Mouse (Mus musculus) kidney, embryonic 16.5 days (tissue): ENCODE measurements around the gene Wnt1. TPM values are rescaled to one million over a fixed set of nuclear protein-coding genes. Genes with fewer than 3 reads are reported as not detected.

Source experiments
- polyA plus RNA-seq: library from polyadenylated mRNA; unstranded; fragments of >200 nt; fragmentation: Nextera tagmentation; extraction: Ambion mirVana; gene quantifications from 2 replicates; pipeline ENCODE4 v1.2.1, GENCODE M21; 2015

The Wnt1 gene
- polyA plus RNA-seq, 1 experiment from 2014 or later: not detected

Other genes starting within 250 kb of the Wnt1 start
- gene Ccnt1, start 218.9 kb upstream of the Wnt1 start, polyA plus RNA-seq: 64.4 and 76.4 TPM in 2 replicates
- 0.41 and 0.69 TPM in 2 replicates for gene 4930415O20Rik, start 218.9 kb upstream of the Wnt1 start, polyA plus RNA-seq
- 24.4 and 26.0 TPM in 2 replicates for gene Adcy6, start 179.8 kb upstream of the Wnt1 start, polyA plus RNA-seq
- gene Cacnb3, start 159.0 kb upstream of the Wnt1 start, polyA plus RNA-seq: 34.4 and 34.9 TPM in 2 replicates
- 19.0 and 27.1 TPM in 2 replicates for gene Ddx23, start 127.0 kb upstream of the Wnt1 start, polyA plus RNA-seq
- gene Rnd1, start 112.4 kb upstream of the Wnt1 start, polyA plus RNA-seq: 0.45 and 0.75 TPM in 2 replicates
- 0.95 and 1.1 TPM in 2 replicates for gene Ccdc65, start 81.7 kb upstream of the Wnt1 start, polyA plus RNA-seq
- 36.6 and 39.1 TPM in 2 replicates for gene Fkbp11, start 61.7 kb upstream of the Wnt1 start, polyA plus RNA-seq
- gene Arf3, start 26.6 kb upstream of the Wnt1 start, polyA plus RNA-seq: 56.3 and 59.5 TPM in 2 replicates
- gene Wnt10b, start 11.7 kb upstream of the Wnt1 start, polyA plus RNA-seq: 0.17 TPM in 1 of 2 replicates, not detected in the other
- gene Ddn, start 19.6 kb downstream of the Wnt1 start, polyA plus RNA-seq: 2.6 and 3.3 TPM in 2 replicates
- gene Prkag1, start 41.7 kb downstream of the Wnt1 start, polyA plus RNA-seq: 103 and 119 TPM in 2 replicates
- 12.4 and 14.1 TPM in 2 replicates for gene Kmt2d, start 81.3 kb downstream of the Wnt1 start, polyA plus RNA-seq
- gene Rhebl1, start 104.7 kb downstream of the Wnt1 start, polyA plus RNA-seq: 16.7 and 18.3 TPM in 2 replicates
- gene Dhh, start 108.7 kb downstream of the Wnt1 start, polyA plus RNA-seq: 1.4 and 1.8 TPM in 2 replicates
- gene Lmbr1l, start 128.4 kb downstream of the Wnt1 start, polyA plus RNA-seq: 17.6 and 18.9 TPM in 2 replicates
- gene Tuba1b, start 144.7 kb downstream of the Wnt1 start, polyA plus RNA-seq: 1,826 and 1,900 TPM in 2 replicates
- gene Gm49450, start 163.7 kb downstream of the Wnt1 start, polyA plus RNA-seq: not detected in 2 replicates
- 925 and 946 TPM in 2 replicates for gene Tuba1a, start 163.8 kb downstream of the Wnt1 start, polyA plus RNA-seq
- 213 and 219 TPM in 2 replicates for gene Tuba1c, start 240.0 kb downstream of the Wnt1 start, polyA plus RNA-seq